Mouse (Mus musculus) stomach, postnatal 0 days (tissue): Measurements from ENCODE around the gene Tmem107.

ENCODE experiments used
- CTCF ChIP-seq: IDR thresholded peaks from 2 replicates; pipeline ENCODE4 v1.5.1; 2016; ENCODE audit warnings: antibody characterized with exemption, low read depth, mild to moderate bottlenecking, moderate library complexity
- EP300 ChIP-seq: optimal IDR thresholded peaks from 2 replicates; pipeline ENCODE3; 2016; ENCODE audit warnings: antibody characterized with exemption

DNA sequence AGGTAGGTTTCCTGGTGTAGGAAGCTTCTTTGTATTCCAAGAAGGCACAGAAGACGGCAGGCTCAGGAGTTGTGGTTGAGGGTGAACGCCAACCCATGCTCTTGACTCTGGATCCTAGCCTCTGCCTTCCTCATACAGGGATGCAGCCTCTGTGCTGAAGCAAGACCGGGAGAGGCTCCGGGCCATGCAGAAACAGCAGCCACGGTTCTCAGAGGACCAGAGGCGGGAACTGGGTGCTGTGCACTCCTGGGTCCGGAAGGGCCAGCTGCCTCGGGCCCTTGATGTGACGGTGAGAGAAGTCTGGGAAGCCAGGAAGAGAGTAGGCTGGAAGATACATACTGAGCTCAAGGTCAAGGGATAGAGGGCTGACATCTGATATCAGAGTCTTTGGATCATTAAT lies 37.6 kb downstream of the Tmem107 start:
- TF ChIP-seq EP300 (no peak), CTCF (no peak)
